Mouse (Mus musculus) cerebellum, postnatal 4 days (tissue): ENCODE results near the gene Magel2.

Source experiments
- DNase-seq, 2 experiments: peaks; one replicate each; pipeline ENCODE4 v3.0.0; 2022; ENCODE audit warnings: low spot score in 2 of 2, mixed read lengths in 1 of 2

Magel2 gene

DNA sequence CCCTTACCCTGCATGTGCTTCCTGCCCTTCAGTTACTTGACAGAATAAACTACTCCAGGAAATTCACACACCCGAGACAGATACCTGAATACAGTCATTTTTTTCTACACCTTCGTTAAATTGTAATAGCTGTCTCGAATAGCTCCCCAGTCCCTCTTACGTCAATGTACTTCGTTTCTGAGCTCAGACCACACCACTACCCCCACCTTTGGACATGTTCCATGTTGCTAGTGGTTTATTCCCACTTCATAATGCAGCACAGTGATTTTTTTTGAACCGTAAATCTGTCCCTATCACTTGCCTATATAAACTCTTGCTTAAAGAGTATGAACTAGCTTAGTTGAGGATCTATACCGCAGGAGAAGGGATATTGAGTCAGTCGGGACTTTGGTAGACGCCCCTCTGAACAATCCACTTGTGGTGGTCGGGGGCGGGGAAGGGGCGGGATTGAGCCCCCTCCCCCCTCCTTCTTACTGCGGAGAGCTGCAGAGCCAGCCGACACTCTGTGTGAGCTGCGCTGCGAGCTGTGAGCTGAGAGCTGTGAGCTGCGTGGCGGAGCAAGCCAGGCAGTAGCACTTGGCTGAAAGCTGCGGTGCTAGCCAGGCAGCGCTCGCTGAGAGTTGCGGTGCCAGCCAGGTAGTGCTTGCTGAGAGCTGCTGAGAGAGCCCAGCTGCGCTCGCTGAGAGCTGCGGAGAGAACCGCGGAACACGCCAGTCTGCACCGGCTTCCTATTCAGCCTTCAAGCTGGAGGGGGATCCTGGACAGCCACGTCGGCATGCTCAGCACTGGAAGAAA lies at the start of gene Magel2:
Magel2 (plus strand) TSS at position 501 of the 795 bp plus-strand sequence.
- DNase-seq = peak in 1 of 2 experiments; percentile 53

DNA sequence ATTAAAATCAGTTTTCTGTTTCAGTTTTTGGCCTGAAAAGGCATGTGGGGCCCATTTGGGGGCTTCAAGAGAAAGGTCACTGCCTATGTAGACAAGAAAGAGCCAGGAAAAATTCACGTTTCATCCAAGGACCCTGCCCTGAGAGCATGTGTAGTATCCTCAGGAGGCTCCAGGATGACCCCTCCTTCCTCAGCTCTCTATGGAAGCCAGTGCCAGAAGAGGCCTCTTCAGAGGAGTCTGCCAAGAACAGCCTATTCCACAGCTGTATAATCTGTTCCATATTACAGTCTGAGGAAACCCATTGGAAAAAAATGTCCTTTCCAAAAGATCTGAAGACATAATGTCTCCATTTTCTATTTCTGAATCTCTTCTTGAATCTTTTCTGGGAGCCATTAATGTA lies 31.4 kb upstream of the Magel2 start:
- no peak for DNase-seq

DNA sequence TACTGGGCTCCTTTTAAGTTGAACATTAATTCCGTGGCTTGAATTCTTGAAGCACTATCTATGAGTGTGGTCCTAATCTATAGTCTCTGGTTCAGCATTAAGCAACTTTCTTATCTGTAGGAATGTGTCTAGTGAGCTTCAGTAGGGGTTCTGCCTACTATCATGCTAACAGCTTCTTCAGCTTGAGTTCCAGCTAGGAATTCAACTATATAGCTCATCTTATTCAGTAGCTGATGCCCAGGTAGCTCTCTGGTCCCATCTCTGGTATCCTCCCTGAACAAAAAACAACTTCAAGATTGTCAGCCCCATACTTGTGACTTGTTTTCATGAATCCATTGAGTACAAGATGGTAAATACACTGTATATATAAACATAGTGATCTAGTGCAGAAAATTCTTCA lies 30.5 kb upstream of the Magel2 start, which contains the start of gene Ndn:
Ndn (plus strand) TSS at position 301 of the 400 bp plus-strand sequence.
- no peak for DNase-seq

DNA sequence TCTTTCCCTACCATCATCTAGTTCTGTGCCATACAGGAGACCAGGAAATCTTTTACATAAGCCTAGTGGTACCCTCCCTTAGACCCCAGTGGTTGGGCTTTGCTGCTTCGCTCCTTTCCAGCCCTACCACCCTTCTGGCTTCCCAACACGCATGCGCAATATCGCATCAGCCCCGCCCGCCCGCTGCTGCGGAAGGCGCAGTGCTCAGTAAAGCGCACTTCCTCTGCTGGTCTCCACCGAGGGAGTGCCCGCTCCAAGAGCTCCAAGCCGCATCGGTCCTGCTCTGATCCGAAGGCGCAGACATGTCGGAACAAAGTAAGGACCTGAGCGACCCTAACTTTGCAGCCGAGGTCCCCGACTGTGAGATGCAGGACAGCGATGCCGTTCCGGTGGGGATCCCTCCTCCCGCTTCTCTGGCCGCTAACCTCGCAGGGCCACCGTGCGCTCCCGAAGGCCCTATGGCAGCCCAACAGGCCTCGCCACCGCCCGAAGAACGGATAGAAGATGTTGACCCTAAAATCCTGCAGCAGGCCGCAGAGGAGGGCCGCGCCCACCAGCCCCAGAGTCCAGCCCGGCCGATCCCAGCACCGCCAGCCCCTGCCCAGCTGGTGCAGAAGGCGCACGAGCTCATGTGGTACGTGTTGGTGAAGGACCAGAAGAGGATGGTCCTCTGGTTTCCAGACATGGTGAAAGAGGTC lies 28.6 kb upstream of the Magel2 start:
- DNase-seq = peak; percentile 70 to 85

DNA sequence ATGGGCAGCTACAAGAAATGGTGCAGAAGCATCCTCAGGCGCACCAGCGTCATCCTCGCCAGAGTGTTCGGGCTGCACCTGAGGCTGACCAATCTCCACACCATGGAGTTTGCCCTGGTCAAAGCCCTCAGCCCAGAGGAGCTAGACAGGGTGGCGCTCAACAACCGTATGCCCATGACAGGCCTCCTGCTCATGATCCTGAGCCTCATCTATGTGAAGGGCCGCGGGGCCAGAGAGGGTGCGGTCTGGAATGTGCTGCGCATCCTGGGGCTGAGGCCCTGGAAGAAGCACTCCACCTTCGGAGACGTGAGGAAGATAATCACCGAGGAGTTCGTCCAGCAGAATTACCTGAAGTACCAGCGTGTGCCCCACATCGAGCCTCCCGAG lies 28.0 kb upstream of the Magel2 start:
- DNase-seq = peak in 1 of 2 experiments; percentile 6

DNA sequence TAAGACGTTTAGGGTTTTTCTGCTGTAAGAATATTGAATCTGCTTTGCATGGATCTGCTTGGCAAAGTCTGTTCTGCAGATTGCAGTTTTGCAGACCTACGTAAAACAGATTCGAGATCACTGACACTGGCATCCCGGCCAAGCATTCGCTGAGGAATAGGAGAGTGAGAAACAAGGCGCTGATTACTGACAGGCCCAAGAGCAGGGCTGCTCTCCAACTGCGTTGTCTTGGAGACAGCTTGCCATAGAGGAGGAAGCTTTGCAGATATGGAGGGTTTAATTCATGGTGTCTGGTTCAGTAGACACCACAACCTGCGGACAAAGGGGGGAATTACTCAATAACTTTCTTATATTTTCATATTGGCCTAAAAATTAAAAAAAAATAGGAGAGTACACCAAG lies 25.5 kb upstream of the Magel2 start:
- no peak for DNase-seq

DNA sequence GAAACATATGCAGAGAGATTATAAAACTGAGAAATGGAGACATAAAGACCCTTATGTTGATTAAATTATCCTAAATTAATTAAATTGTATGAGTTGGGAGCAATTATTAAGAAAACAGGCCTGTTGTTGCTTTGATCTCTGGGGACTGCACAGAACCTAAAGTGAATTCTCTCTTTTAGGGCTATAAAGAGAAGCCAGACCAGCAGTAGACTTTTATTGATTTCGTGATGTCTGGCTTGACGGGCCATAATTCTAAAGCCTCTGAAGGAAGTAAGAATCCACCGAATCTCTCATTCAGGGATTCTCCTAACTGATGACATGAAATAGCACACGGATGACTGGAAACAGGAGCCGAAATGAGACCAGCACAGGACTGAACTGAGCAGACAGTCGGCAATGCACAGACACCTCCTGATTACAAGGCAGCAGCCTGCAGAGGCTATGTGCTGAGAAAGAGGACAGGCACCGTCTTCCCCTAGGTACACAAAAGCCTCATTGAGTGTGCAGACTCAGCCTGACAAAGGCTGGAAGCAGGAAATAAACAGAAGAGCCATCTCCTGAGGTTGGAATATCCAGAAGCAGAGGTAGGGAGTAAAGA lies 11.7 kb upstream of the Magel2 start:
- no peak for DNase-seq

DNA sequence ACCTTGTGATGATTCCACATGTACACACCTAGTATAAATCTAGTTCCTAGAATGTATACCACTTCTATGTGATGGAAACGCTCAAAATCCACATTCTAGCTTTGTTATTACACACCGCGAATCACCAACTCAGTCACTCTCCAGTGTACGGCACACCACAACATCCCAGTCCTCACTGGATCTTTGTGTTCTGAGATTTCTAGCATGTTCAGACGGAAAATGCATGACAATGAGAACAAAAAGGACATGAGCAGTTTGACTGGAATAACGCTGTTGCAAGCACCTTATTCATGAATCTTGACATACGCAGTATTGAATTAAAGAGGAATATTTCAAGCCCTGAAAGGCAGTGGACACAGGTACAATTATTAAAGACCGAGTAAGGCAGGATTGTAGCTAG lies 10.1 kb upstream of the Magel2 start:
- no peak for DNase-seq

DNA sequence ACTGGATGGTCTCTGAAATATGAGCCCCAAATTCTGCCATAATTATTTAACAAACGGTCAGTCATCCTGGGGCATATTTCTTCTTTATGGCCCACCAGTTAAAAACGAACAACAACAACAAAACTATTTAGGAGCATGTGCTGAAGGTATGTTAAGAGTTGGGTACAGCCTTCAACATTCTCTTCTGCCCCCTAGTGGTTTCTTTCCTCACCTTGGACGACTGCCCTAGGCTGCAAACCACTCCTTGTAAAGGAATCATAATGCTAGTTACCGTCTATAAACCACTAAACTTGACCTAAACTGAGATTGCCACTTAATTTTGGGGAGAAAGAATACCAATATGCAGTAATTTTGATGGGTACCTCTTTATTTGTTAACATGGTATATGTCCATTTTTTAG lies 1.2 kb upstream of the Magel2 start:
- DNase-seq = peak in 1 of 2 experiments; percentile 20

DNA sequence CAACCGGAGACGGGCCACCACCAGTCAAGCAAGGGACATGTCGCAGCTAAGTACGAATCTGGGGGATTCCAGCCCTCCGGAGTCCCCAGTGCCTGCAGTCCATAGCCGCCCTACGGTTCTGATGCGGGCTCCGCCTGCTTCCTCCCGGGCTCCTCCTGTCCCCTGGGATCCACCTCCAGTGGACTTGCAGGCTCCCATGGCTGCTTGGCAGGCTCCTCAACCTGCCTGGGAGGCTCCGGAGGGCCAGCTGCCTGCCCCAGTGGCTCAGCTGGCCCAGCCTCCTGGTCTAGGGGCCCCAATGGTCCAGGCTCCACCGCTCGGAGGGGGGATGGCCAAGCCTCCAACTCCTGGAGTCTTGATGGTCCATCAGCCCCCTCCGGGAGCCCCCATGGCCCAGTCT lies 503 bp downstream of the Magel2 start:
- no peak for DNase-seq

DNA sequence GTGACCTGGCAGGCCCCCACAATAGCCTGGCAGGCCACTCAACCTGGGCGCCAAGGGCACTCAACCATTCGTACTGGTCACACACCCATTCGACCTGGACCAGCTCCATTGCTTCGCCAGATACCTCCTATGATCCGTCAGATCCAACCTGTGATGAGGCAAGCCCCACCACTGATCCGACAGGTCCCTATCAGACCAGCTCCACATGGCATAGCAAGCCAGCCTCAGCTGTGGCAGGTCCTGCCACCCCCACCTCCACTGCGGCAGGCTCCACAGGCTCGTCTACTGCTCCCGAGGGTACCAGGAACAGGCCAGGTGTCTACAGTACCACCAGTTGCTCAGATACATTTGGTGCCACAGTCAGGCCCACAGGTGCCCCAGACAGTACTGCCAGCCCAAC lies 1.7 kb downstream of the Magel2 start:
- DNase-seq = no peak

DNA sequence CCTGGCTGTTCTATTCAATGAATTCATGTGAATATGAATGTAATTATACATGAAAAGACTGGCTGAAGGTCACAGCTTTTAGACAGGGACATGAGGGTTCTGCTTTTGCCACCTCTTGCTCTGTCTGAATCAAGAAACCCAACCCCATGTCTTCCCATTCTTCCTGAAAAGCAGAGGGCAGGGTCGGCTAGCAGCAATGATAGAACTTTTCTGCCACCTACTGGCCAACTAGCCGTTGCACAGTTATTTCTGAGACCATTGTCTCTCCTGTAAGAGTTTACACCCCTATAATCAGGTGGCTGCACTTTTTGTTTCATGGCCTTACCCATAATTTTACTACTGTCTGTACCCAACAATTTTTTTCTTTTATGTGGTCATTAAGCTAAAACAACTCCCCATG lies 5.6 kb downstream of the Magel2 start:
- peak in 1 of 2 experiments; percentile 37 for DNase-seq

DNA sequence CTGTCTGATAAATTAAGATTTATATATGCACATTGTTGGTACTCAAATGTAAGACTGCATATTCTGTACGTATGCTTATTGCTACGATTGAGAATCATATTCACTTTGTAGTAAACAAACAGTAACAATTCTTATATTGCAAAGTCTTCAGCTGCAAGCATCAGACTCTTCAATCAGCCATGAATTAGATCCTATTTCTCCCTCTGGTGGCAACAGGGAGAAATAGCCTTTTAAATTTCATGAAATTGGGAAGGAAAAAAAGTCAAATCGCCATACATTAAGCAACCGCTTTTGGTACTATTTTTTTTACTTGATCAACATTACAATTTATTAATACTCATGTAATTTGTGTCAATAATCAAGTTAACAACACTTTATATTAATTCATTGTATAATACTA lies 11.5 kb downstream of the Magel2 start:
- no peak for DNase-seq

DNA sequence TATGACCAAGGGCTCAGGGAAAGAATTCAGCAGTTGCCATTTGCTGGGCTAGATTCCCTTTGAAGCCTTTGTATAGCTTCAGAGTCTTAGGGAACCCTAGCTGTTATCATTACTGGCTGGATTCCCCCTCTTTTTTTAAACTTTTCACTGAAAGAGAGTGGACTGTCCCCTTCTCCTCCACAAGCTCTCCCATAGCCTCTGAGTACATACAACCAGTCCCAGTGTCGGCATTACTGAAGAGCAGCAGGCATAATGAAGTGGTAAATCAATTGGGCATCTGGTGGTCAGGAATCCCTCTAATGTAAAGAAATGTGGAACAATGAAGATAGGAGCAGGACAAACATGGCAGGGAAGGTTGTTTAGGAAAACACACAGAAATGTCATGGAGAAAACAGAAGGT lies 15.4 kb downstream of the Magel2 start:
- DNase-seq = no peak

DNA sequence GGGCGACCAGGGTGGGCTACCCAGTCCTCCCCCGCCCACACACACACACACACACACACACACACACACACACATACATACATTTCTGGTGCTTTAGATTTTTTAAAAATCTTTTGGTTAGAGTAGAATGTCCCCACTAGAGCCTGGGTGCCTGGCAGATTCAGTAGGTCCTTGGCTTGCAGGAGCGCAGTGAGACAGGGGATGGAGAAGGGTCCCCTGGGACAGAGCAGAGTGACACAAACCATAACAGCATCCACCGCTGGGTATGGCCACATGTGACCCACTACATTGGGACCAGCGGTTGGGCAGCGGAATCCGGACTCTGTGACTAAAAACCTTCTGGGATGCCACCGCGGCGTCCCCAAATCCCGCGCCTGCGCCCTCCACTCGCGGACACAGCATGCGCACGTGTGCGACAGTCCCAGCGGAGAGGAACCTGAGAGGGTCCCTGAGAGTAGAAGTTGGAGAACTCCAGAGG lies 29.8 kb downstream of the Magel2 start:
- peak in 1 of 2 experiments; percentile 14 for DNase-seq

DNA sequence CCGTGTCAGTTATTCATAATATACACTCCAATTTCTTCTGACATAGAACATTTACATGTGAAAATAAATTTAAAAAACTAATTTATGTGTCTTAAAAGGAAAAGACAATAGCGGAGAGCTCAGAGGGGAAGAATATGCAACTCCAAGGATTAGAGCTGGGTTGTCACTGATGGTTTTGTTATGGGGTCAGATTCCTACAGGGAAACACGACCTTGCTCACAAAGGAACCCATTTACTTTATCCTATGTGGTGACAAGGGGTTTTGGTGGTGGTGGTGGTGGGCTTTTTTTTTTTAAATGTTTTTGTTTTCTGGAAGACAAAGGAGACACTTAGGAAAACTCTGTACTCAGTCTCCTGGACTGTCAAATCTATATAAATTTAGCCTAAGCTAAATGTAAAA lies 31.0 kb downstream of the Magel2 start:
- DNase-seq = no peak

DNA sequence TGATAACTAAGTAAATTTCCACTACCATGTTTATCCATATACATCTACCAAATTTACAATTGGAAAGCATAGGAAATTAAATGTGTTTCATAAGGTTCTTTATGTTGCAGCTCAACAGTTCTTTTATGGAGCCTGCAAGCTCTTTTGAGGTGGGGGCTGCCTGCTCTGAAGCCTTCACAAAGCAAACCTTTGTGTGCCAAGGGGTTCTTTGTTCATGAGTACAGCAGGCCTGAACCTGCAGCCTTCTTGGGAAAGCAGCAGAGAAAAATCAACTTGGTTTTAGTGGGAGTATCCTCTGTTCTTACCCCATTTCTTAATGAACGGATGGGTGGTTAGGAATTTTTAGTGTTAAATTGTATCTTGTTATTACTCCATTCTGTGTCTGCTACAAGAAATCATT lies 38.4 kb downstream of the Magel2 start:
- no peak for DNase-seq

DNA sequence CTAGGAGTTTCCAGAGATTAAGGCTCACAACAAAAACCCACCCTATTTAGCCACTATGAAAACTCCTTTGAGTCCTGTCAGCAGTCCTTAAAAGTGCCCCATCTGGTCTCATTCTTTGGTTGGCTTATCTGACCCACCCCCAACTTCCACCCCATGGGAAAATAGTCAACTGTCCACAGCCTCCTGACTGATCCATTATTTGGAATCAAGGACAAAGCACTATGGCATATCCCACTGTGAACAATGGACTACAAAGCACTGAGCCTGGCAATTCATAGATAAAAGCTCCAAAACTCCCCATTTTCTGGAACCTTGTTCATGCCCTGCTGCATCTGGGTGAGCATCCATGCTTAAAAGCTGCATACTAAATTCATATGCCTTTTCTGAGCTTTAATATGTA lies 39.4 kb downstream of the Magel2 start:
- DNase-seq = no peak

DNA sequence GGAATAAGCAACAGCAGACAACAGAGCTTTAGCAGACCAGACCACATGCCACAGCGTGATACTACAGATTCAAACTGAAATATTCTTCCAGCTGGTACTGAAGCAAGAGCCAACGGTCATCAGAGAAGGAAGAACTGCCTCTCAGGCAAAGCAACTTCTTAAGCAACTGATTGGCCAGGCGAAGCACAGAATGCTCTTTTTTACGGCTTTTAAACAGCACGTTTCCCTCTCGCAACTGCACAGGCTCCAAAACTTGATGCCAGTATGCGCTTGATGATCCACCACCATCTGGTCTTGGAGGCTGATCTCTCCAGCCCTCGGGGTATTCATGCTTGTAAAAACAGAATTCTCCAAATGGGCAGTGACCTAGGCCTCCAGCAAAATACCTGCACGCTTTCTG lies 41.5 kb downstream of the Magel2 start:
- peak in 1 of 2 experiments; percentile 7 for DNase-seq

DNA sequence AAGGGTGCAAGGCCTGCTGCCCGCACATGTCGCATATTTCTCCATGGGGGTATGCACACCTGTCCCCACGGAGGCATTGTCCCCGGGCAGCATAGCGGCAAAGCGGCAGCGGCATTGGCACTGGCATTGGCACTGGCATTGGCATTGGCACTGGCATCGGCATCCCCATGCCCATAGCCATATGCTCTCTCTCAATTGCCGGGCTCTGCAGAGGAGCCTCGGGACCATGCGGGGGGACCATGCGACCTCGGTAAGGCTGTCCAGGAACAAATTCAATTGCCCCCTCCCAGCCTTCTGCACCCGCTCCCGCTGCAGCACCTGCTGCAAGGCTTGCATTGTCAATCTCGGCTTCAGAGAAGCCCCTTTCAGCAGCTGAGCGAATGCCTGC lies 42.3 kb downstream of the Magel2 start:
- no peak for DNase-seq

DNA sequence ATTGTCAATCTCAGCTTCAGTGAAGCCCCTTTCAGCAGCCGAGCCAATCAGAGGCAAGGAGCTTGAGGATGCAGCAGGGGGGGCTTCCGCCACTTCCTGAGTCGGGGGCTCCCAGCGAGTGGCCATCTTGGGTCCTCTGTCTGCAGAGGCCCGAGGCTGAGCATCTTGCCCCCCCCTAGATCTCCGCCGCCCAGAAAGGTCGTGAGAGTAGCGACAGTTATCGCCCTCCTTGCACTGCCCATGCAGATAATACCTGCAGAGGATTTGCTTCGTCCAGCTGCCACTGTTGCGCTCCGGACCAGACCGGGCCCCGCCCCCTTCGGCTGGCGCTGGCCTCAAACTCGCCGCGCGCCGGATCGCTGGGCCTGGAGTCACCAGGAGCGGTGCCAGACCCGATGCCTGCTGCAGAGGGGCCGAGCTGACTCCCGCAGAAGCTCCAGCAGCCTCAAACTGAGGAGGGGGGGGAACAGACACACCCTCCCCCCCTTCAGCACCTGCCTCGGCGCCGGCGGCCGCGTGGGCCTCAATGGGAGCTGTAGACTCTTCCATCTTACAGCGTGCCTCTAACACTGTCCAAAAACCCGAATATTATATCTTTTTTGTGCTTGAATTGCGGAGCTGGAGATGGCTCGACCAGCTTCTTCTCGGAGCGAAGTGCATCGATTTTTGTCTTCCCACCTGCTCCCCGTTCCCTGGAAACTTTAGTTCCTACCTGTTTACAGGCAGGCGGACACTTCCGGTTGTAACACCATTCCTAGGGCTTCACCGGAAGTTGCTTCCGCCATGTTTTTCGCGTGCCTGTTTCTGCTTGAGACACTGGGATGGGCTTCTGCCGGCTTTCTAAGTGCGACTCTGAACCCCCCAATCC lies 42.9 kb downstream of the Magel2 start, which contains the start of gene Mkrn3:
Mkrn3 (minus strand) TSS at position 647 of the 868 bp plus-strand sequence.
- peak; percentile 51 to 85 for DNase-seq

DNA sequence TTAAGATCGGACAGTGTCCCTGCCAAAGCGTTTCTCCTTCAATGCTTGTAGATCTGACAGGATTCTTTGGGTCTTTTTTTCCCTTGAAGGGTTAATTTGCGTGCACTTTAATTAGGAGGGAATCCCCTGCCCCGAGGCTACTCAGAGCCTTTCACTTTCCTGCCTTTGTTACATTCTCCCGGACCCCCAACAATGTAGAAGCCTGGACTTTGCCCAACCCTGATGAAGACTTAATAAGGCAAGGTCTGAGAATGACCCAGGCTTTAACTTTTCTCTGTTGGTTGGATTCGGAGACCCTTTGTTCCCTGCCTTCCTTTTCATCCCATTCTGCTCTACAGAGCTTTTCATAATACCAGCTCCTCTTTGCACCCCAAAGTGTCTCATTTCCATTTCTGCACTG lies 43.8 kb downstream of the Magel2 start:
- DNase-seq = peak in 1 of 2 experiments; percentile 6
